Mouse (Mus musculus) erythroblast, embryonic 14.5 days (primary cell): Measurements from ENCODE around the gene Prdm16.

ENCODE experiments used
- GATA1 ChIP-seq: IDR thresholded peaks from 2 replicates; pipeline ENCODE4 v1.6.1; 2012; ENCODE audit warnings: low read length, inconsistent platforms, mixed read lengths
- TAL1 ChIP-seq: IDR thresholded peaks from 3 replicates; pipeline ENCODE4 v1.6.1; 2012; ENCODE audit warnings: low read length, inconsistent platforms, mixed read lengths

GRCm38 (mm10) chr4:154442645-154443304 lies 193.9 kb downstream of the Prdm16 start:
- TF ChIP-seq TAL1 (no peak), GATA1 (no peak)
